Mouse (Mus musculus): Measurements from ENCODE around the gene Ubr1. TPM values are rescaled to one million over a fixed set of nuclear protein-coding genes. Genes with fewer than 3 reads are reported as not detected.

Gene Ubr1
- polyA plus RNA-seq, 1 experiment = 20.4 TPM

DNA sequence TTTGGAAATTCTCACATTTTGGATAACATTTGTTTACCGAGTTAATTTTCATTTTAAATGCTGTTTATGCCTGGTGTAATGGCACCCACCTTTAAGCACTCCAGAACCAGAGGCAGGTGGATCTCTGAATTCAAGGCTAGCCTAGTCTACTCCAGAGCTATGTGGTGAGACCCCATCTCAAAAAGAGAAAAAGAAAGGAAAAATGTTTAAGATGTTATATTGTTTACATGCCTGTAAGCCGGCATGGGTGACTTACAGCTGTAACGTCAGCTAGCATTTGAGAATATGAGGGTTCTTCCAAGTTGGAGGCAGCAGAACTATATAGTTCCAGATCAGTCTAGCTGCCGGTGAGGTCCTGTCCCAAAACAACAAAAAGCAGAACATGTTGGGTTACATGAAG, 1.3 kb upstream of the Ubr1 start:
- 86% methylated on average over 4 of the region's 4 CpGs for WGBS
- Histone ChIP-seq H3K4me1 (ENCODE audit: control insufficient read depth, insufficient read depth, low read length) (no peaks in the 10 kb centered on the region; the same call in 1 of the 2 replicates), H3K27ac (ENCODE audit: control insufficient read depth, insufficient read depth, low read depth, low read length, poor library complexity) (no peak overlapping the region), H3K4me3 (replicated peaks; ENCODE audit: control insufficient read depth, low read depth, low read length) (no peak overlapping the region)
- no peak for TF ChIP-seq CTCF (IDR thresholded peaks at IDR 0.05; ENCODE audit: control insufficient read depth, insufficient read depth, low read length)
- TF ChIP-seq POLR2A (IDR thresholded peaks at IDR 0.05; ENCODE audit: borderline replicate concordance, control insufficient read depth, low read depth, low read length) = no peak

GRCm38 (mm10) chr2:120970045-120970539, 423 bp downstream of the Ubr1 start:
- Histone ChIP-seq H3K27ac (ENCODE audit: control insufficient read depth, insufficient read depth, low read depth, low read length, poor library complexity) (peak overlapping the region; percentile 69), H3K4me3 (replicated peaks; ENCODE audit: control insufficient read depth, low read depth, low read length) (peak overlapping the region; percentile 95), H3K4me1 (ENCODE audit: control insufficient read depth, insufficient read depth, low read length) (no peaks in the 10 kb centered on the region; the same call in 1 of the 2 replicates)
- 2% methylated on average over 23 of the region's 23 CpGs for WGBS
- no peak for TF ChIP-seq CTCF (IDR thresholded peaks at IDR 0.05; ENCODE audit: control insufficient read depth, insufficient read depth, low read length)
- no peak for TF ChIP-seq POLR2A (IDR thresholded peaks at IDR 0.05; ENCODE audit: borderline replicate concordance, control insufficient read depth, low read depth, low read length)

DNA sequence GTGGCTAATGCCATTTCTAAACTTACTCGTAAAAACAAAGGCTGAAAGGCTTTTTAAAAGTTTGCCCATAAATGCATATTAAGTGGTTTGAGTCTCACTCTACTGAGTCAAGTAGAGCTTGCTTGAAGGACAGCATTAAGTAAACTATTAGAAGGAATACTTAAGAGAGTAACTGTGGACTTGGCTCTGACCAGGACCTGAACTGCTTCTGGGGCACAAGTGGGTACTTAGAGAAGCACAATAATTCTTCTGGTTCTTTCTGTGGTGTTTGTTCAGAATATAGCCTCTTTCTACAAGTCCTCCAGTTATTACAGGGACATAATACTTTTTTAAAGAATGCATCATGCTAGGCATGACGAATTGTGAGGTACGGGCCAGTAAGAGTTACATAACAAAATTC, 5.0 kb downstream of the Ubr1 start:
- no peak for TF ChIP-seq POLR2A (IDR thresholded peaks at IDR 0.05; ENCODE audit: borderline replicate concordance, control insufficient read depth, low read depth, low read length)
- no peak for TF ChIP-seq CTCF (IDR thresholded peaks at IDR 0.05; ENCODE audit: control insufficient read depth, insufficient read depth, low read length)
- H3K4me3 ChIP-seq (replicated peaks; ENCODE audit: control insufficient read depth, low read depth, low read length) = no peak overlapping the region
- H3K4me1 ChIP-seq (ENCODE audit: control insufficient read depth, insufficient read depth, low read length) = no peaks in the 10 kb centered on the region; the same call in 1 of the 2 replicates
- WGBS = 82% methylated on average over 3 of the region's 3 CpGs
- no peak overlapping the region for H3K27ac ChIP-seq (ENCODE audit: control insufficient read depth, insufficient read depth, low read depth, low read length, poor library complexity)

GRCm38 (mm10) chr2:120963110-120963509, 7.4 kb downstream of the Ubr1 start:
- no peak for TF ChIP-seq CTCF (IDR thresholded peaks at IDR 0.05; ENCODE audit: control insufficient read depth, insufficient read depth, low read length)
- TF ChIP-seq POLR2A (IDR thresholded peaks at IDR 0.05; ENCODE audit: borderline replicate concordance, control insufficient read depth, low read depth, low read length) = no peak
- H3K27ac ChIP-seq (ENCODE audit: control insufficient read depth, insufficient read depth, low read depth, low read length, poor library complexity) = no peak overlapping the region
- WGBS = 74% methylated on average over 7 of the region's 7 CpGs
- no peaks in the 10 kb centered on the region; the same call in 1 of the 2 replicates for H3K4me1 ChIP-seq (ENCODE audit: control insufficient read depth, insufficient read depth, low read length)
- H3K4me3 ChIP-seq (replicated peaks; ENCODE audit: control insufficient read depth, low read depth, low read length) = no peak overlapping the region

DNA sequence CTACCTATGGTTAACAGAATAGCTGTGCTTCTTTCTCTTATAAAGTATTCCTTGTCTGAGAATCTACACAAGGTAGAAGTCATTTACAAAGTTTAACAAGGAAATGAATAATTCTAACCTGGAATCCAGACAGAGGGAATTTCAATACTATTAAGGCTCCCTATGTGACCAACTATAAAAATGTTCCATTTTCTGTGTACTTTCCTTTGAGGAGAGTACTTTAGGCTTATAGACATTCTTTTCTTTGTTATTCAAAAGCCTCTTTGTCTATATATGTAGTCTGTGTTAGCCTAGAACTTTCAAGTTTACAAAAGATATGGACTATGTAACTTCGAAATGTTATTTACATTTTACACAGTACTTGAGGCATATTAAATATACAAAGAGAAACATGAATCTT, 10.3 kb downstream of the Ubr1 start:
- no peak overlapping the region for H3K27ac ChIP-seq (ENCODE audit: control insufficient read depth, insufficient read depth, low read depth, low read length, poor library complexity)
- 92% methylated on average over 1 of the region's 1 CpGs for WGBS
- TF ChIP-seq CTCF (IDR thresholded peaks at IDR 0.05; ENCODE audit: control insufficient read depth, insufficient read depth, low read length) = no peak
- no peak for TF ChIP-seq POLR2A (IDR thresholded peaks at IDR 0.05; ENCODE audit: borderline replicate concordance, control insufficient read depth, low read depth, low read length)
- H3K4me1 ChIP-seq (ENCODE audit: control insufficient read depth, insufficient read depth, low read length) = no peaks in the 10 kb centered on the region
- H3K4me3 ChIP-seq (replicated peaks; ENCODE audit: control insufficient read depth, low read depth, low read length) = no peak overlapping the region

- TF ChIP-seq POLR2A (IDR thresholded peaks at IDR 0.05; ENCODE audit: borderline replicate concordance, control insufficient read depth, low read depth, low read length) (no peak), CTCF (IDR thresholded peaks at IDR 0.05; ENCODE audit: control insufficient read depth, insufficient read depth, low read length) (no peak)
- WGBS = 90% methylated on average over 5 of the region's 5 CpGs
- Histone ChIP-seq H3K27ac (ENCODE audit: control insufficient read depth, insufficient read depth, low read depth, low read length, poor library complexity) (no peak overlapping the region), H3K4me3 (replicated peaks; ENCODE audit: control insufficient read depth, low read depth, low read length) (no peak overlapping the region), H3K4me1 (ENCODE audit: control insufficient read depth, insufficient read depth, low read length) (no peaks in the 10 kb centered on the region)
Measured at GRCm38 (mm10) chr2:120959827-120960226, 10.7 kb downstream of the Ubr1 start.

DNA sequence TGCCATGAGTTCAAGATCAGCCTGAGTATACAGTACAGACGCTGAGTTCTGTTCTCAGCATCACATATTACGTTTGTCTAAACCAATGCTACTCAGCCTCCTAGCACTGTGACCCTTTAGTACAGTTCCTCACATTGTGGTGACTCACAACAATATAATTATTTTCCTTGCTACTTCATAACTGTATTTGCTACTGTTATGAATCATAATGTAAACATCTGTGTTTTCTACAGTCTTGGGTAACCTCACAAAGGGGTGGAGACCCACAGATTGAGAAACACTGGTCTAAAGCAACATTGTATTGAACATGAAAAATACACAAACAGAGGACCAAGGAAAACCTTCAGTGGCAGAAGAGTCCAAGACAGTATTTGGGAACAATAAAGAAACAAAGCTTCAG, 11.2 kb downstream of the Ubr1 start:
- Histone ChIP-seq H3K27ac (ENCODE audit: control insufficient read depth, insufficient read depth, low read depth, low read length, poor library complexity) (no peak overlapping the region), H3K4me3 (replicated peaks; ENCODE audit: control insufficient read depth, low read depth, low read length) (no peak overlapping the region), H3K4me1 (ENCODE audit: control insufficient read depth, insufficient read depth, low read length) (no peaks in the 10 kb centered on the region)
- WGBS = 91% methylated on average over 2 of the region's 2 CpGs
- TF ChIP-seq CTCF (IDR thresholded peaks at IDR 0.05; ENCODE audit: control insufficient read depth, insufficient read depth, low read length) (no peak), POLR2A (IDR thresholded peaks at IDR 0.05; ENCODE audit: borderline replicate concordance, control insufficient read depth, low read depth, low read length) (no peak)

DNA sequence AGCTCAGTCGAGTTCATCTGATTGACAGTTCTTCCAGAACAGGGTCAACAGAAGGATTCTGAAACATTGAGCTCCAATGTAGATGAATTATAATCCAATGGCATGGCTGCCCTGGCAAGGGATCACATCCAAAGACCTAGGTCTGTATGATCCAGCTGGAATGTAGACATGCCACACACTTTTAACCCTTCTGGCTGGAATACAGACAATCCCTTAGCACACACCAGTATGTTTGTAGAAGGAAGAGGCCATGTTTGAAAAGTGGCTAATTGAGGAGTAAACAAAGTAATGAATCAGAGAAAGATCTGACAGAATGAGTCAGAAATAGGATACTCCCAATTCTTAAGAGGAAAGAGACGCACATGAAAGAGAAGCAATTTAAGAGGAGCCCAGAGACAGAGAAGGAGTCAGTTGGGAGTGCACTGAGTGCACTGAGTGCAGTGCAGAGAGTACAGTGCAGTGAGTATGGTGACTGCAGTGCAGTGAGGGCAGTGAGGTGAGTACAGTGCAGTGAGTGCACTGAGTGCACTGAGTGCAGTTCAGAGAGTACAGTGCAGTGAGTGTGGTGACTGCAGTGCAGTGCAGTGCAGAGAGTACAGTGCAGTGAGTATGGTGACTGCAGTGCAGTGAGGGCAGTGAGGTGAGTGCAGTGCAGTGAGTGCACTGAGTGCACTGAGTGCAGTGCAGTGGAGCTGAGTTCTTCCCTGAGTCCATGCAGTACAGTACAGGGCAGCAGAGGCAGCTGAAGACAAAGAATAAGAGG, 18.2 kb downstream of the Ubr1 start:
- TF ChIP-seq CTCF (IDR thresholded peaks at IDR 0.05; ENCODE audit: control insufficient read depth, insufficient read depth, low read length) = no peak
- no peak for TF ChIP-seq POLR2A (IDR thresholded peaks at IDR 0.05; ENCODE audit: borderline replicate concordance, control insufficient read depth, low read depth, low read length)

More for the DNA sequence above, 18.2 kb downstream of the Ubr1 start:
- Histone ChIP-seq H3K4me1 (ENCODE audit: control insufficient read depth, insufficient read depth, low read length) (no peaks in the 10 kb centered on the region), H3K27ac (ENCODE audit: control insufficient read depth, insufficient read depth, low read depth, low read length, poor library complexity) (no peak overlapping the region), H3K4me3 (replicated peaks; ENCODE audit: control insufficient read depth, low read depth, low read length) (no peak overlapping the region)
- WGBS = 83% methylated on average over 2 of the region's 2 CpGs

Data from bone marrow, adult 2 months (tissue).